Mouse (Mus musculus) kidney, embryonic 16.5 days (tissue): Measurements from ENCODE around the gene Cox20. TPM values are rescaled to one million over a fixed set of nuclear protein-coding genes. Genes with fewer than 3 reads are reported as not detected.

ENCODE experiments used
- ATAC-seq: fragments of 200-750 bp; cut with Nextera tagmentation; 2 replicates; pipeline ENCODE4 v1.8.0; 2017; ENCODE audit warnings: moderate TSS enrichment; ENCODE audit not compliant: low FRiP score, low TSS enrichment
- H3K27ac ChIP-seq: fragments of 300-500 bp; sonication (generic); 2 replicates; pipeline ENCODE4 v1.5.1; 2014; ENCODE audit warnings: low read length
- H3K27me3 ChIP-seq: fragments of 300-500 bp; sonication (generic); 2 replicates; pipeline ENCODE4 v1.6.1; 2014; ENCODE audit warnings: low read length, control low read depth, mixed read lengths; ENCODE audit not compliant: insufficient read depth
- H3K36me3 ChIP-seq: fragments of 300-500 bp; sonication (generic); 2 replicates; pipeline ENCODE4 v1.6.1; 2014; ENCODE audit warnings: low read length, control low read depth, mixed read lengths; ENCODE audit not compliant: insufficient read depth
- H3K4me1 ChIP-seq: fragments of 300-500 bp; sonication (generic); 2 replicates; pipeline ENCODE4 v1.6.1; 2014; ENCODE audit warnings: low read length, control low read depth, mixed read lengths; ENCODE audit not compliant: insufficient read depth
- H3K4me2 ChIP-seq: fragments of 300-500 bp; sonication (generic); replicated peaks from 2 replicates; pipeline ENCODE4 v1.6.1; 2014; ENCODE audit warnings: low read depth, low read length
- H3K4me3 ChIP-seq: fragments of 300-500 bp; sonication (generic); 2 replicates; pipeline ENCODE4 v1.5.1; 2014; ENCODE audit warnings: mild to moderate bottlenecking, low read length
- H3K9ac ChIP-seq: fragments of 300-500 bp; sonication (generic); replicated peaks from 2 replicates; pipeline ENCODE4 v1.6.1; 2014; ENCODE audit warnings: low read length
- H3K9me3 ChIP-seq: fragments of 300-500 bp; sonication (generic); 2 replicates; pipeline ENCODE4 v1.6.1; 2016; ENCODE audit warnings: low read length, control low read depth
- WGBS: fragments of 180-500 bp; shearing (Covaris S2); extraction: QIAGEN DNeasy Blood & Tissue Kit; methylation state at CpG from one replicate; pipeline ENCODE4 v1.1.7; 2014; 5-methylcytosine and 5-hydroxymethylcytosine counted together
- polyA plus RNA-seq: library from polyadenylated mRNA; unstranded; fragments of >200 nt; fragmentation: Nextera tagmentation; extraction: Ambion mirVana; gene quantifications from 2 replicates; pipeline ENCODE4 v1.2.1, GENCODE M21; 2015

The Cox20 gene
- polyA plus RNA-seq, 1 experiment from 2014 or later = 111 TPM

GRCm38 (mm10) chr1:178319295-178320037 lies 536 bp downstream of the Cox20 start:
- peaks cover 22% of the 10 kb centered on the region for H3K4me1 ChIP-seq
- peak overlapping the region; percentile 99 for H3K27ac ChIP-seq
- H3K4me2 ChIP-seq = peak overlapping the region; percentile 72
- peaks cover 25% of the 10 kb centered on the region for H3K36me3 ChIP-seq
- no peaks in the 10 kb centered on the region for H3K27me3 ChIP-seq
- ATAC-seq = peak; percentile 32; the same call in 1 of the 2 replicates
- WGBS = 1% methylated on average over 12 of the region's 12 CpGs
- H3K9me3 ChIP-seq = no peaks in the 10 kb centered on the region
- H3K9ac ChIP-seq = peak overlapping the region; percentile 87
- peak overlapping the region; percentile 78 for H3K4me3 ChIP-seq

- 15% methylated on average over 8 of the region's 8 CpGs for WGBS
- Histone ChIP-seq H3K9ac (peak overlapping the region; percentile 87), H3K36me3 (peaks cover 31% of the 10 kb centered on the region), H3K4me2 (peak overlapping the region; percentile 72), H3K4me3 (peak overlapping the region; percentile 78), H3K4me1 (peaks cover 22% of the 10 kb centered on the region), H3K27me3 (no peaks in the 10 kb centered on the region), H3K9me3 (no peaks in the 10 kb centered on the region), H3K27ac (peak overlapping the region; percentile 99)
- ATAC-seq = no peak
Observed at GRCm38 (mm10) chr1:178320038-178320722, 1.2 kb downstream of the Cox20 start.

GRCm38 (mm10) chr1:178320723-178321590 lies 2.0 kb downstream of the Cox20 start:
- Histone ChIP-seq H3K27me3 (no peaks in the 10 kb centered on the region), H3K4me2 (peak overlapping the region; percentile 72), H3K27ac (peak overlapping the region; percentile 99), H3K4me1 (peaks cover 22% of the 10 kb centered on the region), H3K9me3 (no peaks in the 10 kb centered on the region), H3K9ac (peak overlapping the region; percentile 87; the same call in 1 of the 2 replicates), H3K36me3 (peaks cover 31% of the 10 kb centered on the region), H3K4me3 (peak overlapping the region; percentile 78)
- ATAC-seq = no peak
- WGBS = 30% methylated on average over 5 of the region's 5 CpGs

- Histone ChIP-seq H3K4me3 (no peak overlapping the region), H3K4me2 (peak overlapping the region; percentile 72; the same call in 1 of the 2 replicates), H3K27me3 (no peaks in the 10 kb centered on the region), H3K27ac (no peak overlapping the region), H3K9ac (no peak overlapping the region), H3K36me3 (peaks cover 32% of the 10 kb centered on the region), H3K9me3 (no peaks in the 10 kb centered on the region), H3K4me1 (peaks cover 22% of the 10 kb centered on the region)
- no peak for ATAC-seq
- WGBS = 62% methylated on average over 4 of the region's 4 CpGs
Observed at GRCm38 (mm10) chr1:178321730-178322357, 2.9 kb downstream of the Cox20 start.

GRCm38 (mm10) chr1:178323235-178323634 lies 4.3 kb downstream of the Cox20 start:
- Histone ChIP-seq H3K4me2 (no peak overlapping the region), H3K9me3 (no peaks in the 10 kb centered on the region), H3K36me3 (peaks cover 40% of the 10 kb centered on the region), H3K27ac (no peak overlapping the region), H3K9ac (no peak overlapping the region), H3K4me1 (peaks cover 17% of the 10 kb centered on the region), H3K27me3 (no peaks in the 10 kb centered on the region), H3K4me3 (no peak overlapping the region)
- ATAC-seq = no peak
- 84% methylated on average over 1 of the region's 1 CpGs for WGBS

GRCm38 (mm10) chr1:178324568-178324967 lies 5.6 kb downstream of the Cox20 start:
- Histone ChIP-seq H3K4me1 (peaks cover 17% of the 10 kb centered on the region), H3K9me3 (no peaks in the 10 kb centered on the region), H3K27me3 (no peaks in the 10 kb centered on the region), H3K36me3 (peaks cover 43% of the 10 kb centered on the region), H3K27ac (no peak overlapping the region), H3K4me2 (no peak overlapping the region), H3K9ac (no peak overlapping the region), H3K4me3 (no peak overlapping the region)
- WGBS = 92% methylated on average over 1 of the region's 1 CpGs
- no peak for ATAC-seq

GRCm38 (mm10) chr1:178326357-178326756 lies 7.4 kb downstream of the Cox20 start:
- WGBS = 91% methylated on average over 1 of the region's 1 CpGs
- ATAC-seq = no peak
- Histone ChIP-seq H3K4me2 (no peak overlapping the region), H3K27me3 (no peaks in the 10 kb centered on the region), H3K36me3 (peaks cover 49% of the 10 kb centered on the region), H3K4me1 (peaks cover under 1% of the 10 kb centered on the region), H3K9me3 (no peaks in the 10 kb centered on the region), H3K27ac (no peak overlapping the region), H3K4me3 (no peak overlapping the region), H3K9ac (no peak overlapping the region)

- Histone ChIP-seq H3K36me3 (peaks cover 52% of the 10 kb centered on the region), H3K9me3 (no peaks in the 10 kb centered on the region), H3K27me3 (no peaks in the 10 kb centered on the region), H3K4me3 (no peak overlapping the region), H3K4me2 (no peak overlapping the region), H3K27ac (no peak overlapping the region), H3K4me1 (no peaks in the 10 kb centered on the region), H3K9ac (no peak overlapping the region)
- WGBS = 68% methylated on average over 1 of the region's 1 CpGs
- no peak for ATAC-seq
Observed at GRCm38 (mm10) chr1:178326950-178327349, 8.0 kb downstream of the Cox20 start.

GRCm38 (mm10) chr1:178329017-178329416 lies 10.1 kb downstream of the Cox20 start:
- ATAC-seq = no peak
- H3K4me2 ChIP-seq = no peak overlapping the region

More at GRCm38 (mm10) chr1:178329017-178329416, 10.1 kb downstream of the Cox20 start:
- no peak overlapping the region for H3K9ac ChIP-seq
- H3K27ac ChIP-seq = no peak overlapping the region
- H3K27me3 ChIP-seq = no peaks in the 10 kb centered on the region
- no peaks in the 10 kb centered on the region for H3K9me3 ChIP-seq
- no peak overlapping the region for H3K4me3 ChIP-seq
- H3K36me3 ChIP-seq = peaks cover 55% of the 10 kb centered on the region
- H3K4me1 ChIP-seq = peaks cover 10% of the 10 kb centered on the region
- 80% methylated on average over 5 of the region's 5 CpGs for WGBS
